Mouse (Mus musculus) bone marrow, adult 2 months (tissue): Measurements from ENCODE around the gene Stxbp6.

Source experiments
- CTCF ChIP-seq: fragments of 200-500 bp; IDR thresholded peaks from 2 replicates; pipeline ENCODE4 v1.5.1; 2011; ENCODE audit warnings: low read length, control low read depth; ENCODE audit not compliant: control insufficient read depth, insufficient read depth
- POLR2A ChIP-seq: fragments of 200-500 bp; IDR thresholded peaks from 2 replicates; pipeline ENCODE4 v1.6.1; 2011; ENCODE audit warnings: low read depth, mild to moderate bottlenecking, control low read depth, low read length, borderline replicate concordance; ENCODE audit not compliant: control insufficient read depth

- no peak for TF ChIP-seq CTCF
- no peak for TF ChIP-seq POLR2A
These were observed 48.2 kb downstream of the Stxbp6 start for GRCm38 (mm10) chr12:45026347-45026746.
